Mouse (Mus musculus): ENCODE data around the gene Agr2.

GRCm38 (mm10) chr12:36030660-36031363, 38.1 kb downstream of the Agr2 start:
- TF ChIP-seq POLR2A (IDR thresholded peaks at IDR 0.05; ENCODE audit: extremely low read depth, insufficient read depth, low read length) (no peak), CTCF (IDR thresholded peaks at IDR 0.05; ENCODE audit: extremely low read depth, insufficient read depth, low read length) (no peak)

Data from cortical plate, adult 2 months (tissue).